Mouse (Mus musculus) cerebellum, adult 2 months (tissue): Measurements from ENCODE around the gene Abcg8.

Experiments
- CTCF ChIP-seq: fragments of 200-500 bp; IDR thresholded peaks from 2 replicates; pipeline ENCODE4 v1.5.1; 2011; ENCODE audit warnings: low read depth, mild to moderate bottlenecking, control low read depth, low read length, moderate library complexity, borderline replicate concordance; ENCODE audit not compliant: insufficient read depth
- POLR2A ChIP-seq: fragments of 200-500 bp; IDR thresholded peaks from 2 replicates; pipeline ENCODE4 v1.6.1; 2011; ENCODE audit warnings: low read length, control low read depth, borderline replicate concordance; ENCODE audit not compliant: insufficient read depth

- TF ChIP-seq CTCF (no peak), POLR2A (no peak)
Observed at GRCm38 (mm10) chr17:84684284-84684683, 8.2 kb downstream of the Abcg8 start.
